Mouse (Mus musculus) cortical plate, adult 2 months (tissue): ENCODE data around the gene Cwh43. TPM values are rescaled to one million over a fixed set of nuclear protein-coding genes. Genes with fewer than 3 reads are reported as not detected.

Source experiments
- H3K27ac ChIP-seq: fragments of 200-500 bp; 2 replicates; pipeline ENCODE4 v1.5.1; 2012; ENCODE audit warnings: low read length, control low read depth, inconsistent platforms; ENCODE audit not compliant: insufficient read depth
- H3K4me1 ChIP-seq: fragments of 200-500 bp; 2 replicates; pipeline ENCODE4 v1.6.1; 2011; ENCODE audit warnings: low read length; ENCODE audit not compliant: control insufficient read depth, insufficient read depth
- H3K4me3 ChIP-seq: fragments of 200-500 bp; 2 replicates; pipeline ENCODE4 v1.5.1; 2011; ENCODE audit warnings: mild to moderate bottlenecking, low read length, control low read depth; ENCODE audit not compliant: insufficient read depth
- CTCF ChIP-seq: fragments of 200-500 bp; IDR thresholded peaks from 2 replicates; pipeline ENCODE4 v1.5.1; 2011; ENCODE audit warnings: mild to moderate bottlenecking, control low read depth, low read length; ENCODE audit not compliant: insufficient read depth; ENCODE audit errors: extremely low read depth
- POLR2A ChIP-seq: fragments of 200-500 bp; IDR thresholded peaks from 2 replicates; pipeline ENCODE4 v1.6.1; 2011; ENCODE audit warnings: mild to moderate bottlenecking, low read length, control low read depth; ENCODE audit not compliant: insufficient read depth; ENCODE audit errors: extremely low read depth
- polyA plus RNA-seq: library from polyadenylated mRNA; depleted of rRNA; stranded (reverse); fragments of >200 nt; gene quantifications from 2 replicates; pipeline ENCODE4 v1.2.3, GENCODE M21; 2012

Cwh43 gene
- polyA plus RNA-seq, 1 experiment, result 2.8 TPM

GRCm38 (mm10) chr5:73369731-73370130 is 36.1 kb upstream of the Cwh43 start:
- Histone ChIP-seq H3K27ac (peak overlapping the region; percentile 9; the same call in 1 of the 2 replicates), H3K4me3 (no peak overlapping the region), H3K4me1 (0 out of 2 replicates have a peak, but pooled peaks cover 1% of the 10 kb centered on the region)
- TF ChIP-seq POLR2A (no peak), CTCF (no peak)

GRCm38 (mm10) chr5:73372601-73373000 is 33.3 kb upstream of the Cwh43 start:
- H3K4me3 ChIP-seq, result no peak overlapping the region
- no peak overlapping the region for H3K27ac ChIP-seq
- H3K4me1 ChIP-seq, result 0 out of 2 replicates have a peak, but pooled peaks cover 1% of the 10 kb centered on the region
- TF ChIP-seq CTCF, result no peak
- no peak for TF ChIP-seq POLR2A

- Histone ChIP-seq H3K4me3 (no peak overlapping the region), H3K27ac (no peak overlapping the region), H3K4me1 (0 out of 2 replicates have a peak, but pooled peaks cover 1% of the 10 kb centered on the region)
- no peak for TF ChIP-seq POLR2A
Observed at GRCm38 (mm10) chr5:73373184-73373583, 32.7 kb upstream of the Cwh43 start.

DNA sequence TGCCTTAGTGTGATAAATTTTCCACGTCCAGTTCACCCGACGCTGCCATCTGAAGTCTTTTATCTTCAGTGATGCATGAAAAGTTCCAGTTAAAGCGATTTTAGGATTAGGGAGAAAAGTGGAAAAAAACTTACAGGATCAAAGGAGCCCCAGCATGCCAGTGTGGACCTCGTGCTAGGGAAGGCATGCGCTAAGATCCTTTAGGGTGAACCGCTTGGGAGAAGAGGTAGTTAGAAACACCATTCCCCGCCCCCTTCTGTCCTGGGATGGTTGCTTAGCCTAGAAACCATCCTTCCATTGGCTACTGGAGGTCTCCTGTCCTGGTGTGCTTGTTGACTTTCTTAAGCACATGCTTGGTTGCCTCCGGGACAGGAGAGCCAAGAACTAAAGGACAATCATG is 29.8 kb upstream of the Cwh43 start:
- no peak for TF ChIP-seq CTCF
- TF ChIP-seq POLR2A, result no peak
- H3K27ac ChIP-seq, result no peak overlapping the region
- H3K4me3 ChIP-seq, result no peak overlapping the region
- H3K4me1 ChIP-seq, result 0 out of 2 replicates have a peak, but pooled peaks cover 1% of the 10 kb centered on the region

GRCm38 (mm10) chr5:73376491-73376890 is 29.4 kb upstream of the Cwh43 start:
- Histone ChIP-seq H3K27ac (no peak overlapping the region), H3K4me3 (no peak overlapping the region), H3K4me1 (0 out of 2 replicates have a peak, but pooled peaks cover 1% of the 10 kb centered on the region)
- no peak for TF ChIP-seq POLR2A
- no peak for TF ChIP-seq CTCF

DNA sequence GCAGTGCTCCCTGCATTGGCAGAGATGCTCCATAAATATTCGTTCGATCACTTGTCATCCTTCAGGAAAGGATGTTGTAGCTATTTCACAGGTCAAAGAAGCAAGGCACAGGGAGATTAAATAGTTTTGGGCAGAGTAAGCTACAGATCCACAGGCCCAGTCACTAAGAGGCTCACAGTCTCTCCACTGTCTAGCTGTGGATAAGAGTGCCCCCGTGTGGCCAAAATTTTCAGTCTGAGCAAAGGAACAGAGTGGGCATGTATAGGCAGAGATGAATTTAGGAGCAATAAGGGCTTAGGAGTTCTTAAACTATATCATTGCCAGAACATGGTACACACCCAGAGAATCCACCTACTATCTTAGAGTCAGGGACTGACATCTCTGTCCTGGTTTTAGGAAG is 26.0 kb upstream of the Cwh43 start:
- Histone ChIP-seq H3K4me3 (no peak overlapping the region), H3K27ac (no peak overlapping the region), H3K4me1 (no peaks in the 10 kb centered on the region)
- TF ChIP-seq POLR2A (no peak), CTCF (peak; percentile 81)

DNA sequence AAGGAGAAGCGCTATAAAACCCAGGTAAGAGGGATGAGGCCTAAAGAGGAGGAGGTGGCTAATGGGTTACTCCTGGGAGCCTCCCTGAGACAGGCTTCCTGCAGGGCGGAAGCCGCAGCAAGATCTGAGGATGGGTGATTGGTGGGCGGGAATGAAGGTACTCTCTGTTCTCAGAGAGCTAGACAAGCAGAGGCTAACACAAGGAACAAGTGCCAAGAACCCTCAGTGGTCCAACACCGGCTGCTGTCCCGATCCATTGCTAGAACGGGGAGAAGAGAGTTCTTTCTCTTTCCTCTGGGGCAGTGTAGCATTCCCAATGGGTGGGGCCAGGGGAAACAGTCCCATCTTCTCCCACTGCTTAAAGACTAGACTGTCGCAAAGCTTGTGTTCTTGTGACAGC is 25.0 kb upstream of the Cwh43 start:
- H3K4me3 ChIP-seq, result peak overlapping the region; percentile 31
- H3K27ac ChIP-seq, result no peak overlapping the region

GRCm38 (mm10) chr5:73381510-73381909 is 24.4 kb upstream of the Cwh43 start:
- Histone ChIP-seq H3K4me1 (no peaks in the 10 kb centered on the region), H3K4me3 (peak overlapping the region; percentile 31), H3K27ac (no peak overlapping the region)
- TF ChIP-seq CTCF (no peak), POLR2A (no peak)

More for the DNA sequence above, 25.0 kb upstream of the Cwh43 start:
- H3K4me1 ChIP-seq, result no peaks in the 10 kb centered on the region
- TF ChIP-seq POLR2A (0 out of 2 replicates have a peak, but pooled peaks have one; percentile 29), CTCF (no peak)

GRCm38 (mm10) chr5:73381976-73382540 is 23.8 kb upstream of the Cwh43 start:
- peak overlapping the region; percentile 31; the same call in 1 of the 2 replicates for H3K4me3 ChIP-seq
- H3K4me1 ChIP-seq, result no peaks in the 10 kb centered on the region
- TF ChIP-seq CTCF (no peak), POLR2A (no peak)
- no peak overlapping the region for H3K27ac ChIP-seq

DNA sequence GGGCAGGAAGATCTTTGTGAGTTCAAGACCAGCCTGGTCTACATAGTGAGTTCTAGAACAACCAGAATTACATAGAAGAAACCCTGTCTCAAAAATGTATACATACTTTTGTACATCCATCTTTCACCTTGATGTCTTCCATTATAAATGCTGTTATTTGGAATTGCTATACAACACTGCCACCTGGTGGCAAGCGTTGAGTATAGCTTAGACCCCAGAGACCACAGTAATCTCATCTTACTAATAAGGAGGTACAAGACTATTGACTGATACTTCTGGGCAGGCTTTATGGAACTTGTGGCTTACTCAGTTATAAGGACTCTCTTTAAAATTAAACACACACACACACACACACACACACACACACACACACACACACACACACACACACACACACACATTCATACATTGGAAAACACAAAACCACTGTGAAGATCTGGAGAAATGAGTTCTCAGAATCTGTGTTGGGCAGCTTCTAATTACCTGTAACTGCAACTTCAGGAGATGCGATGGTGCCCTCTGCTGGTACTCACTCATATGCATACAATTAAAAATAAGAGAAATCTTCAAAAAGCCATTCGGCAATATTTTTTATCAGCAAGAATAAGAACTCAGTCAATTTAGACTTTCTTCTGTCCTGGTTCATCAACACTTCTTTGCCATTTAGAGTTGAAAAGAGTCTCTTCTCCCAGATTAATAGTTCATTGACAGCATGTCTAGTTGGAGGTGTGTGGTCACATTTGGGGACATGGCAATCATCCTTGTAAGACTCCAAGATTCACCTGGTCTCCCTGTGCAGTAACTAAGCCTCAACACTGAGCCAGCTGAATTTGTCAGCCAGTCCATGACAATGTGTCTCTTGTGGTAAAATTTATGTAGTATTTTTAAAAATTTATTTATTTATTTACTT is 22.9 kb upstream of the Cwh43 start:
- Histone ChIP-seq H3K4me3 (no peak overlapping the region), H3K27ac (no peak overlapping the region), H3K4me1 (no peaks in the 10 kb centered on the region)
- peak; percentile 49; the same call in 1 of the 2 replicates for TF ChIP-seq CTCF
- no peak for TF ChIP-seq POLR2A

DNA sequence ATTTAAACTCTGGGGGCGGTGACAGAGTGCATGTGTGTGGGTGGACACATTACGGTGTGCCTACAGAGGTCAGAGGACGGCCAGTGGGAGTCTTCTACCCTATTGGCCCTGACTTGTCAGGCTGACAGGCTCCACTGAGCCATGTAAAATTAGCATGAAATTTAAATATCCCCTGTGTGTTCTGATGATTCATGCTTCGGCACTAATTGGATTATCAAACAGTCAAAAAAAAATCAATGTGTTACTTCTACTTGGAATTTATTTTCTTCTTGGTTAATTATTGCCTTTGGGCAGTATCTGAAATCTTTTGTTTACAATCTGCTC is 22.3 kb upstream of the Cwh43 start:
- no peak overlapping the region for H3K4me3 ChIP-seq
- H3K4me1 ChIP-seq, result no peaks in the 10 kb centered on the region
- no peak overlapping the region for H3K27ac ChIP-seq
- TF ChIP-seq CTCF (no peak), POLR2A (no peak)
